Mouse (Mus musculus) left cerebral cortex, adult 18-20 months (tissue): ENCODE measurements around the gene Tbpl2. TPM values are rescaled to one million over a fixed set of nuclear protein-coding genes. Genes with fewer than 3 reads are reported as not detected.
A peak's percentile ranks its signal among the peaks of the same experiment; 100 is the strongest.

Experiments
- DNase-seq, 2 experiments: peaks; one replicate each; pipeline ENCODE4 v3.0.0; 2021 to 2022; ENCODE audit warnings: low spot score in 2 of 2, mixed read lengths in 1 of 2
- long read RNA-seq, 2 experiments: library from polyadenylated mRNA; stranded (forward); transcript quantifications; one replicate each; pipeline ENCODE4 v2.0.0; 2021
- total RNA-seq, 2 experiments: library from RNA; stranded (reverse); gene quantifications; 2 replicates each; pipeline ENCODE4 v1.2.3; 2021

Gene Tbpl2
- not detected for total RNA-seq
- long read RNA-seq, experiment 1, result 0 reads
- long read RNA-seq, experiment 2, result 0 reads

- no peak for DNase-seq
Measured at GRCm38 (mm10) chr2:24096495-24096894, at the start of gene Tbpl2. Tbpl2 (minus strand) TSS chr2:24096595.

GRCm38 (mm10) chr2:24134373-24134772 is 38.0 kb upstream of the Tbpl2 start:
- no peak for DNase-seq

- DNase-seq, result no peak
Measured at GRCm38 (mm10) chr2:24109085-24109484, 12.7 kb upstream of the Tbpl2 start.

- no peak for DNase-seq
Measured at GRCm38 (mm10) chr2:24103619-24104289, 7.4 kb upstream of the Tbpl2 start.

GRCm38 (mm10) chr2:24090921-24091320 is 5.5 kb downstream of the Tbpl2 start:
- DNase-seq, result no peak

- no peak for DNase-seq
Measured at GRCm38 (mm10) chr2:24050459-24050858, 45.9 kb downstream of the Tbpl2 start.

- no peak for DNase-seq
Measured at GRCm38 (mm10) chr2:24049344-24049990, 46.9 kb downstream of the Tbpl2 start, which contains the start of gene Hnmt. Hnmt (minus strand) TSS chr2:24049394.

- DNase-seq, result peak; percentile 34 to 64
Measured at GRCm38 (mm10) chr2:24048480-24049097, 47.8 kb downstream of the Tbpl2 start.

- DNase-seq, result no peak
Measured at GRCm38 (mm10) chr2:24047551-24048479, 48.6 kb downstream of the Tbpl2 start.

- DNase-seq, result no peak
Measured at GRCm38 (mm10) chr2:24042901-24043300, 53.5 kb downstream of the Tbpl2 start.

GRCm38 (mm10) chr2:24040531-24040930 is 55.9 kb downstream of the Tbpl2 start:
- no peak for DNase-seq

Other genes starting within 250 kb of the Tbpl2 start
- gene Hnmt, start 47.2 kb downstream of the Tbpl2 start, total RNA-seq, result 10 to 100 TPM; 23.1 to 23.5 TPM
- gene Il1f8, start 56.6 kb upstream of the Tbpl2 start, total RNA-seq, result not detected
- gene Il1f9, start 89.9 kb upstream of the Tbpl2 start, total RNA-seq, result not detected
- not detected for gene Il1f6, start 118.8 kb upstream of the Tbpl2 start, total RNA-seq
- gene Il1f5, start 180.4 kb upstream of the Tbpl2 start, total RNA-seq, result not detected
- not detected for gene Il1f10, start 194.6 kb upstream of the Tbpl2 start, total RNA-seq
- not detected for gene Il1rn, start 240.3 kb upstream of the Tbpl2 start, total RNA-seq